Mouse (Mus musculus) limb, embryonic 14.5 days (tissue): Measurements from ENCODE around the gene Srcin1. TPM values are rescaled to one million over a fixed set of nuclear protein-coding genes. Genes with fewer than 3 reads are reported as not detected.
A peak's percentile ranks its signal among the peaks of the same experiment; 100 is the strongest.

Source experiments
- ATAC-seq: fragments of 200-750 bp; cut with Nextera tagmentation; 2 replicates; pipeline ENCODE4 v1.8.0; 2017; ENCODE audit warnings: low read depth, moderate number of reproducible peaks, moderate TSS enrichment; ENCODE audit not compliant: low FRiP score
- DNase-seq: peaks from one replicate; pipeline ENCODE4 v3.0.0-alpha.2; 2015; ENCODE audit warnings: low spot score
- H3K27ac ChIP-seq: fragments of 300-500 bp; sonication (generic); replicated peaks from 2 replicates; pipeline ENCODE4 v1.5.1; 2014; ENCODE audit warnings: low read depth, mild to moderate bottlenecking, low read length, moderate library complexity, mixed read lengths
- H3K27me3 ChIP-seq: fragments of 300-500 bp; sonication (generic); 2 replicates; pipeline ENCODE4 v1.6.1; 2014; ENCODE audit warnings: low read length, mixed read lengths; ENCODE audit not compliant: control insufficient read depth, insufficient read depth
- H3K36me3 ChIP-seq: fragments of 300-500 bp; sonication (generic); 2 replicates; pipeline ENCODE4 v1.6.1; 2014; ENCODE audit warnings: mild to moderate bottlenecking, low read length, moderate library complexity, mixed read lengths; ENCODE audit not compliant: control insufficient read depth, insufficient read depth
- H3K4me1 ChIP-seq: fragments of 300-500 bp; sonication (generic); 2 replicates; pipeline ENCODE4 v1.6.1; 2014; ENCODE audit warnings: antibody characterized with exemption, low read length, mixed read lengths; ENCODE audit not compliant: control insufficient read depth, insufficient read depth
- H3K4me2 ChIP-seq: fragments of 300-500 bp; sonication (generic); replicated peaks from 2 replicates; pipeline ENCODE4 v1.6.1; 2014; ENCODE audit warnings: low read depth, mild to moderate bottlenecking, low read length, moderate library complexity; ENCODE audit not compliant: severe bottlenecking
- H3K4me3 ChIP-seq: fragments of 300-500 bp; sonication (generic); replicated peaks from 2 replicates; pipeline ENCODE4 v1.5.1; 2014; ENCODE audit warnings: low read length
- H3K9ac ChIP-seq: fragments of 300-500 bp; sonication (generic); 2 replicates; pipeline ENCODE4 v1.6.1; 2014; ENCODE audit warnings: mild to moderate bottlenecking, low read depth, low read length, moderate library complexity; ENCODE audit not compliant: severe bottlenecking
- H3K9me3 ChIP-seq: fragments of 300-500 bp; sonication (generic); 2 replicates; pipeline ENCODE4 v1.6.1; 2016; ENCODE audit warnings: low read length; ENCODE audit not compliant: control insufficient read depth
- POLR2A ChIP-seq: fragments of 200-500 bp; IDR thresholded peaks from 2 replicates; pipeline ENCODE4 v1.8.0; 2012; ENCODE audit warnings: inconsistent platforms, mild to moderate bottlenecking, moderate library complexity, borderline replicate concordance; ENCODE audit not compliant: insufficient read depth, insufficient read length; ENCODE audit errors: extremely low read depth
- WGBS: fragments of 180-500 bp; shearing (Covaris S2); extraction: QIAGEN DNeasy Blood & Tissue Kit; methylation state at CpG from one replicate; pipeline ENCODE4 v1.1.7; 2014; 5-methylcytosine and 5-hydroxymethylcytosine counted together
- polyA plus RNA-seq, 2 experiments: library from polyadenylated mRNA; depleted of rRNA in 1 of 2; stranded (reverse) in 1 of 2; unstranded in 1 of 2; fragments of >200 nt; fragmentation: Nextera tagmentation in 1 of 2; extraction: Ambion mirVana in 1 of 2; gene quantifications; 2 replicates each; pipeline versions ENCODE4 v1.2.1 to v1.2.3; 2012 to 2014

Gene Srcin1
- polyA plus RNA-seq, 2 experiments, result 0.39 to 4.0 TPM

DNA sequence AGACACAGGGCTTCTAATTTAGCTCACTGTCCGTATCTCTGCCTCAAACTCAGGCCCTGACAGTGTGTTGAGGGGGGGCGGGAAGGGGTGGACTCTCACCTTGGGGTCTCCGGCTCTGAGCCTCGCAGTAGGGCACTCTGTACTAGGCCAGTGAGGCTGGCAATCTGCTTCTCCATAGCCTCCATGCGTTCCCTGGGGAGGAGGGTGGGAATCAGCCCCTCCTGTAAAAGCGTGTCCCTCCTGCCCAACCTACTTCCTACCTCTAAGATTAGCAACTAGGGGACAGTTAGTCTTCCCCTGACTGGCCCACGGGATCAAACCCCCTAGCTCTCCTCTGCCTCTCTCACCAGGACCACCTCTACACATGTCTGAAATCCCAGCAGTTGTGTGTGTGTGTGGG lies 42.3 kb downstream of the Srcin1 start:
- ATAC-seq (no peak), DNase-seq (no peak)
- H3K9ac ChIP-seq, result no peak overlapping the region
- H3K4me2 ChIP-seq, result no peak overlapping the region
- no peak overlapping the region for H3K4me3 ChIP-seq
- no peaks in the 10 kb centered on the region for H3K9me3 ChIP-seq
- peaks cover 17% of the 10 kb centered on the region; the same call in 1 of the 2 replicates for H3K4me1 ChIP-seq
- no peak overlapping the region for H3K27ac ChIP-seq
- 17% methylated on average over 7 of the region's 7 CpGs for WGBS
- peaks cover 69% of the 10 kb centered on the region for H3K27me3 ChIP-seq
- no peaks in the 10 kb centered on the region for H3K36me3 ChIP-seq
- TF ChIP-seq POLR2A, result no peak

DNA sequence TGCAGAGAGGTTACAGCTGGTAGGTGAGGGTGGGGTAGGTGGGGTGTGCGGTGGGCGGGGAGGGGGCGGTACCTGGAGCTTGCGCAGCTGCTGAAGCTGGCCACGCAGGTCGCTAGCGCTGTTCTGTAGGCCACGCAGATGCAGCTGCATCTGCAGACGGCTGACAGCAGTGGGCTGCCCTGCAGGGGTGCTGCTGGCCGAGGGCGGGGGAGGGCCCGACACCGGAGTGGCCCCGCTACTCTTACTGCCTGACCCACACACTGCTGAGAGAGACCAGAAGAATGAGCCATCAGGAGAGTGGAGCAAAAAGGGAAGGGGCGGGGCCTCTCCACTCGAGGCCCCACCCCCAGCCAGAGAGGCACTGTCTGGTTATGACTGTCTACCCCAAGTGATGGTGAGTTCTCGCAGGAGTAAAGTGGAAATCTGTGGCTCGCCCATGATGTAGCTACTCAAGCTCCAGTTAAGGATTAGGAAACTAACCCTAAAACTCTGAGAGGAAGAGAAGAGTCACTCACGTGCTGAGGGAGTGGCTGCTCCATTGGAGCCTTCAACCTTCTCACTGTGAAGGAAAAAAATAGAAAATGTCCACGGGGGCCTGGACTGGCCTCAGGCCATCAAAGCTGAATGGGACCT lies 42.9 kb downstream of the Srcin1 start:
- TF ChIP-seq POLR2A, result no peak
- Histone ChIP-seq H3K27me3 (peaks cover 63% of the 10 kb centered on the region), H3K9ac (no peak overlapping the region), H3K27ac (no peak overlapping the region), H3K36me3 (no peaks in the 10 kb centered on the region), H3K4me2 (peak overlapping the region; percentile 45), H3K4me1 (peaks cover 17% of the 10 kb centered on the region; the same call in 1 of the 2 replicates), H3K4me3 (peak overlapping the region; percentile 26), H3K9me3 (no peaks in the 10 kb centered on the region)
- ATAC-seq, result no peak
- DNase-seq, result no peak
- WGBS, result 6% methylated on average over 20 of the region's 20 CpGs

DNA sequence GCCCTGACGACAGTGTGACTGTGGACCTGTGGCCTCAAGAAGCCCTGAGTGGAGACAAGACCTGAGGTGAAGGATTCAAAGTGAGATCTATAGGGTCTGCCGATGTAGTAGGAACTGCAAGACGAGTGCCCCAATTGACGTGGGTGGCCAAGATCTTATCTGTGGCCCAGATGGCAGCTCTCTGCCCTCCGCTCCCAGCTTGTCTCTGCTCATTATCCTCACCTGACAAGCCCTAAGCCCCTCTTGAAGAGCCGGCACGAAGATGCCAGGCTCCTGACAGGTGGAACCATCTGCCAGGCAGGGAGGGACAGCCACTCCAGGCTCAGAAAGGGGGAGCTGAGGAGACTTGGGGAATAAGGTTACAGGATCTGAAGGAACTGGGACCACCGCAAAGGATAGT lies 43.6 kb downstream of the Srcin1 start:
- H3K27ac ChIP-seq, result no peak overlapping the region
- TF ChIP-seq POLR2A, result no peak
- no peak overlapping the region for H3K9ac ChIP-seq
- H3K4me2 ChIP-seq, result peak overlapping the region; percentile 85
- DNase-seq (no peak), ATAC-seq (no peak)
- 11% methylated on average over 8 of the region's 8 CpGs for WGBS
- H3K27me3 ChIP-seq, result peaks cover 56% of the 10 kb centered on the region
- peak overlapping the region; percentile 41; the same call in 1 of the 2 replicates for H3K4me3 ChIP-seq
- H3K4me1 ChIP-seq, result peaks cover 17% of the 10 kb centered on the region; the same call in 1 of the 2 replicates
- no peaks in the 10 kb centered on the region for H3K36me3 ChIP-seq
- H3K9me3 ChIP-seq, result no peaks in the 10 kb centered on the region

DNA sequence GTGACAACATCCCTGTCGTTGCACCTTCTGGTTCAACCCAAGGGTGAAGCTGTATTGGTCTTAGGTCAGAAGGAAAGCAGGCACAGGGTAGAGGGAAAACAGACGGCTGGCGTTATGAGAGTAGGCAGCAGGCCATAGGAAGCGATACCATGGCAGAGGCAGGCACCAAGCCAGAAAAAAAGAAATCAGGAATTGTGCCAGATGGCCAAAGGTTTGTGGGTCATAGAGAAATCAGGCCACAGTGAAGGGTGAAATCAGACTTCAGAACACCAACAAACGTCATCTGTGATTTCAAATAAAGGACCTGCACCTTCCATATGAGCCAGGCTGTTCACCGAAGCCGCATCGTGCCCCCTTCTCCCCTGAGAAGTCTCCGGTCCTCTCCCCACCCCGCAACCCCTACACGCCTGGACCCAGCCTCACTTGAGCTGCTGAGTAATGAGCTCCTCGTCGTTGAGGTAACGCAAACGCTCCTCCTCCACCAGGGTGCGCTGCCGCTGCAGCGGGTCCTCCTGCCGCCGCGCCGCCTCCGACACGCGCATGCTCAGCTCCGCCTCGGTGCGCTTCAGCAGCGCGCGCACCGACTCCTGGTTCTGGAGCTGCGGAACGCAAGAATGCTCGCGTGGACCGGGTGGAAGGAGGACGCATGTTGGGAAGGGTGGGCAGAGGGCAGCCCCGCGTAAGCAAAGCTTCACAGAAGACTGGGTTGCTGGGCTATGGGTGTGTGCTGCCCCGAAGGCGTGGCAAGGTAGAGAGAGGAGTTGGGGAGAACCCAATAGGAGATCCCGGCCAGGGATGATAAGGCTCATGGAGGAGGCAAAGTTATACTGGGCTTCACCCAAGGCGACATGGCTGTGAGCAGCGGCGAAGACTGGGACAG lies 44.4 kb downstream of the Srcin1 start:
- DNase-seq (peak; percentile 62), ATAC-seq (peak; percentile 70)
- Histone ChIP-seq H3K4me3 (peak overlapping the region; percentile 41), H3K27ac (no peak overlapping the region), H3K36me3 (no peaks in the 10 kb centered on the region), H3K4me2 (peak overlapping the region; percentile 85), H3K27me3 (peaks cover 48% of the 10 kb centered on the region), H3K9me3 (no peaks in the 10 kb centered on the region), H3K9ac (0 out of 2 replicates have a peak overlapping the region, but pooled peaks have one; percentile 16), H3K4me1 (peaks cover 11% of the 10 kb centered on the region; the same call in 1 of the 2 replicates)
- no peak for TF ChIP-seq POLR2A
- 6% methylated on average over 46 of the region's 46 CpGs for WGBS

DNA sequence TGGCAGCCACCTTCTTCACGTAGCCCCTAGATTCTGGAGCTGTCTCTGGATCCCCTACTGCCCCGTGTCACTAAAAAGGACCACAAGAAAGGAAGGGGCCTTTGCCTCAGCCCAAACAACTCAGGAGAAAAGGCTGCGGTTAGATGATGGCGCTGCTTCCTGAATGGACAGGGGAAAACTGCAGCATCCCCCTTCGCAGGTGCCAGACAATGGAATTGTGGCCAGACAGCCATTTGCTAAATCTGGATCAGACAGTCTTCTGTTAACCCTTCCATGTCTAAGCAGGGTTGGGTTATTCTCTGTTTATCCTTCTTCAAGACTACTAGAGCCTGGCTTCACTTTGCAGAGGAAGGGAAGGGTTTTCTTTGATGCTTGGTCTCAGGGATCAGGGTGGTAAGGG lies 45.0 kb downstream of the Srcin1 start:
- H3K36me3 ChIP-seq, result no peaks in the 10 kb centered on the region
- no peak for DNase-seq
- H3K9me3 ChIP-seq, result no peaks in the 10 kb centered on the region
- no peak overlapping the region for H3K27ac ChIP-seq
- TF ChIP-seq POLR2A, result no peak
- H3K27me3 ChIP-seq, result peaks cover 42% of the 10 kb centered on the region
- no peak for ATAC-seq
- no peak overlapping the region for H3K9ac ChIP-seq
- peaks cover 11% of the 10 kb centered on the region; the same call in 1 of the 2 replicates for H3K4me1 ChIP-seq
- H3K4me2 ChIP-seq, result no peak overlapping the region
- no peak overlapping the region for H3K4me3 ChIP-seq
- WGBS, result 72% methylated on average over 5 of the region's 5 CpGs
